Mouse (Mus musculus): ENCODE measurements around the gene Macrod2. TPM values are rescaled to one million over a fixed set of nuclear protein-coding genes. Genes with fewer than 3 reads are reported as not detected.

The Macrod2 gene
- polyA plus RNA-seq, 1 experiment from 2014 or later = 42.1 TPM

DNA sequence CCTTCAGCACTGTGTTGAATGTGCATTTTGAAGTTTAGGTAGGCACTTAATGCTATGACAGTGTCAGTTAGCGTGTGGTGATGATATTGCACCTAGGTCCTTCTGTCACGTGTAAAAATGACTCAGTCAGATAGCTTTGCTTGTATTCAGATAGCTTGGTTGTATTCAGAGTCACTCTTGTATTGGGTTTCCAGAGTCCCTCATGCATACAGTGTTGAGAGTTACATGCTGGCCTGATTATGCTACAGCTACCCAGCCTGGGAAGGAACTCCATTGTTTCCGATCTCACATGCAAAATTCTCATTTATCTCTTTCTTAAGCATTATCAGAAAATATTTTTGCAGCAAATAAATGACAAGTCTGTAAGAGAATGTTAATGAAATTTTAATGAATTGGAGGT lies 1187.3 kb downstream of the Macrod2 start:
- no peak for ATAC-seq (ENCODE audit: insufficient number of reproducible peaks, low FRiP score, low TSS enrichment, low read depth)
- 81% methylated on average over 3 of the region's 3 CpGs for WGBS
- no peak overlapping the region for H3K4me2 ChIP-seq (ENCODE audit: low read depth, severe bottlenecking)
- H3K4me1 ChIP-seq (ENCODE audit: control insufficient read depth, insufficient read depth, low read length) = peaks cover 18% of the 10 kb centered on the region; the same call in 1 of the 2 replicates
- no peaks in the 10 kb centered on the region for H3K9me3 ChIP-seq (ENCODE audit: control insufficient read depth, low read length)
- no peak for DNase-seq (ENCODE audit: low spot score)
- H3K27ac ChIP-seq (replicated peaks; ENCODE audit: low read depth, low read length) = no peak overlapping the region
- no peaks in the 10 kb centered on the region for H3K27me3 ChIP-seq (ENCODE audit: control insufficient read depth, insufficient read depth, low read length)
- H3K9ac ChIP-seq (ENCODE audit: low read length) = no peak overlapping the region
- no peaks in the 10 kb centered on the region for H3K36me3 ChIP-seq (ENCODE audit: control insufficient read depth, insufficient read depth, low read length)
- no peak overlapping the region for H3K4me3 ChIP-seq (ENCODE audit: low read depth, low read length)

DNA sequence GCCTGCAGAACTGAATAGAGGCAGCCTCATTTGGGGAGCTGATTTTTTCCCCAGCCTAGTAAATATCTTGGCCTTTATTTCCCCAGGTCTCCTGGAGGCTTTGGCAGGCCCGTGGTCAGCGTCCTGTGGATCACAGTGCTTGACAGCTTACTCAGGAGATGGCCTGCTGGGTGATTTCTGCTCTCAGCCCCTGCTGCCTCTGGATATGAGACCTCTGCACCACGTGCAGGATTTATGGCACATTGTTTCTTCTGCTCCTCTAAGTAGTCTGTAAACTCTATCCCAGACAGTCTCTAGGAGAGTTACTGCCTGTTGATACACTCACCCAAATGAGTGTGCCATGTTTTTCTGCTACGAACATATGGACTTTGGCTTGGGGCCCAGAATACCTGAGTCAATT lies 1187.8 kb downstream of the Macrod2 start:
- peak; percentile 79 for ATAC-seq (ENCODE audit: insufficient number of reproducible peaks, low FRiP score, low TSS enrichment, low read depth)

GRCm38 (mm10) chr2:141587290-141587689 lies 1192.2 kb downstream of the Macrod2 start:
- 80% methylated on average over 2 of the region's 2 CpGs for WGBS
- Histone ChIP-seq H3K4me1 (ENCODE audit: control insufficient read depth, insufficient read depth, low read length) (peaks cover 18% of the 10 kb centered on the region; the same call in 1 of the 2 replicates), H3K4me2 (ENCODE audit: low read depth, severe bottlenecking) (no peak overlapping the region), H3K9me3 (ENCODE audit: control insufficient read depth, low read length) (no peaks in the 10 kb centered on the region), H3K27me3 (ENCODE audit: control insufficient read depth, insufficient read depth, low read length) (no peaks in the 10 kb centered on the region), H3K4me3 (ENCODE audit: low read depth, low read length) (no peak overlapping the region), H3K27ac (replicated peaks; ENCODE audit: low read depth, low read length) (no peak overlapping the region), H3K36me3 (ENCODE audit: control insufficient read depth, insufficient read depth, low read length) (no peaks in the 10 kb centered on the region), H3K9ac (ENCODE audit: low read length) (no peak overlapping the region)
- DNase-seq (ENCODE audit: low spot score) (no peak), ATAC-seq (ENCODE audit: insufficient number of reproducible peaks, low FRiP score, low TSS enrichment, low read depth) (no peak)

More for the DNA sequence above, 1187.8 kb downstream of the Macrod2 start:
- Histone ChIP-seq H3K4me3 (ENCODE audit: low read depth, low read length) (no peak overlapping the region), H3K9ac (ENCODE audit: low read length) (no peak overlapping the region), H3K36me3 (ENCODE audit: control insufficient read depth, insufficient read depth, low read length) (no peaks in the 10 kb centered on the region), H3K9me3 (ENCODE audit: control insufficient read depth, low read length) (no peaks in the 10 kb centered on the region), H3K4me1 (ENCODE audit: control insufficient read depth, insufficient read depth, low read length) (peaks cover 18% of the 10 kb centered on the region; the same call in 1 of the 2 replicates), H3K27ac (replicated peaks; ENCODE audit: low read depth, low read length) (0 out of 2 replicates have a peak overlapping the region, but pooled peaks have one; percentile 5), H3K4me2 (ENCODE audit: low read depth, severe bottlenecking) (no peak overlapping the region), H3K27me3 (ENCODE audit: control insufficient read depth, insufficient read depth, low read length) (no peaks in the 10 kb centered on the region)
- DNase-seq (ENCODE audit: low spot score) = peak; percentile 58
- 10% methylated on average over 4 of the region's 4 CpGs for WGBS

DNA sequence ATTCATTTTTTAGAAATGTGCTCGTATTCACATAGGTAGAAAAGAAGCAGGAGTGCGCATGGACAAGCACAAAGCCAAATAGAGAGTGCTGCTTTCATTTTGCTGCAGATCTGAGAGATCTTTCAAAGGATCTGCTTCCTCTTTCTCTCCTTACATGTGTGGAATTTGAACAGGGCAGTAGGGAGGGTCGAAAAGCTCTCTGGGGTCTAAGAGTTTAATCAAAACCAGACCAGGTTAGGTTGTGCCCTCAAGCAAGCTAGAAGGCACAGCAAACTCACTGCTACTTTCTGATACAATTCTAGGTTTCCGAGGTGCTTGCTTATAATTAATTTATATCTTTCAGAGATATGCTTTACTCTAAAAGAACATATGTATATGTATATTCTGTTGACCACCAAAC lies 1196.2 kb downstream of the Macrod2 start:
- 18% methylated on average over 4 of the region's 4 CpGs for WGBS
- H3K9me3 ChIP-seq (ENCODE audit: control insufficient read depth, low read length) = no peaks in the 10 kb centered on the region
- H3K4me3 ChIP-seq (ENCODE audit: low read depth, low read length) = no peak overlapping the region
- H3K4me1 ChIP-seq (ENCODE audit: control insufficient read depth, insufficient read depth, low read length) = no peaks in the 10 kb centered on the region
- no peaks in the 10 kb centered on the region for H3K27me3 ChIP-seq (ENCODE audit: control insufficient read depth, insufficient read depth, low read length)
- DNase-seq (ENCODE audit: low spot score) = no peak
- H3K36me3 ChIP-seq (ENCODE audit: control insufficient read depth, insufficient read depth, low read length) = no peaks in the 10 kb centered on the region
- H3K27ac ChIP-seq (replicated peaks; ENCODE audit: low read depth, low read length) = no peak overlapping the region
- H3K4me2 ChIP-seq (ENCODE audit: low read depth, severe bottlenecking) = no peak overlapping the region
- H3K9ac ChIP-seq (ENCODE audit: low read length) = no peak overlapping the region
- ATAC-seq (ENCODE audit: insufficient number of reproducible peaks, low FRiP score, low TSS enrichment, low read depth) = peak; percentile 67; the same call in 1 of the 2 replicates

- Histone ChIP-seq H3K4me1 (ENCODE audit: control insufficient read depth, insufficient read depth, low read length) (no peaks in the 10 kb centered on the region), H3K9me3 (ENCODE audit: control insufficient read depth, low read length) (no peaks in the 10 kb centered on the region), H3K4me2 (ENCODE audit: low read depth, severe bottlenecking) (no peak overlapping the region), H3K4me3 (ENCODE audit: low read depth, low read length) (no peak overlapping the region), H3K9ac (ENCODE audit: low read length) (no peak overlapping the region), H3K27ac (replicated peaks; ENCODE audit: low read depth, low read length) (no peak overlapping the region), H3K27me3 (ENCODE audit: control insufficient read depth, insufficient read depth, low read length) (no peaks in the 10 kb centered on the region), H3K36me3 (ENCODE audit: control insufficient read depth, insufficient read depth, low read length) (no peaks in the 10 kb centered on the region)
- 70% methylated on average over 4 of the region's 4 CpGs for WGBS
- DNase-seq (ENCODE audit: low spot score) = no peak
- ATAC-seq (ENCODE audit: insufficient number of reproducible peaks, low FRiP score, low TSS enrichment, low read depth) = no peak
Observed at GRCm38 (mm10) chr2:141594811-141595210, 1199.7 kb downstream of the Macrod2 start.

DNA sequence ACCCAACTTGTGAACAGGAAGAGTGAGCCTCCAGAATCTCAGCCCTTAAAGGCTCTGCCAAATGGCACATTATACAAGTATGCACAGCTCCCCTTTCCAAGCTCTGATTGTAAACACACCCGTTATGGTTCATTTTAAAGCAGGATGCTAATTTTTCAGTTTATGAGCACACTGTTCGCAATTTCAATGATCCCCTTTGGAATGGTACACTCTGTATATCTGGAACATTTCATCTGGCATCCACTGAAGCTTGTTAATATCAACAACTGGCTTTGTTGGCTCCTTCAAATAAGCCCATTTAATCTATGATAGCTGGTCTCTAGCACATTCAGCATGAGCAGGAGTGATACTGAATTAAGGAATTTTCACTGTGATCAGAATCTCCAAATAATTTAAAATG lies 1222.6 kb downstream of the Macrod2 start:
- 67% methylated on average over 2 of the region's 2 CpGs for WGBS
- no peak overlapping the region for H3K4me3 ChIP-seq (ENCODE audit: low read depth, low read length)

GRCm38 (mm10) chr2:141618257-141618656 lies 1223.1 kb downstream of the Macrod2 start:
- Histone ChIP-seq H3K4me2 (ENCODE audit: low read depth, severe bottlenecking) (no peak overlapping the region), H3K27me3 (ENCODE audit: control insufficient read depth, insufficient read depth, low read length) (no peaks in the 10 kb centered on the region), H3K4me1 (ENCODE audit: control insufficient read depth, insufficient read depth, low read length) (no peaks in the 10 kb centered on the region), H3K9ac (ENCODE audit: low read length) (no peak overlapping the region), H3K36me3 (ENCODE audit: control insufficient read depth, insufficient read depth, low read length) (no peaks in the 10 kb centered on the region), H3K9me3 (ENCODE audit: control insufficient read depth, low read length) (no peaks in the 10 kb centered on the region), H3K4me3 (ENCODE audit: low read depth, low read length) (no peak overlapping the region), H3K27ac (replicated peaks; ENCODE audit: low read depth, low read length) (no peak overlapping the region)
- DNase-seq (ENCODE audit: low spot score) = no peak
- 78% methylated on average over 5 of the region's 5 CpGs for WGBS
- no peak for ATAC-seq (ENCODE audit: insufficient number of reproducible peaks, low FRiP score, low TSS enrichment, low read depth)

More for the DNA sequence above, 1222.6 kb downstream of the Macrod2 start:
- no peaks in the 10 kb centered on the region for H3K27me3 ChIP-seq (ENCODE audit: control insufficient read depth, insufficient read depth, low read length)
- DNase-seq (ENCODE audit: low spot score) (no peak), ATAC-seq (ENCODE audit: insufficient number of reproducible peaks, low FRiP score, low TSS enrichment, low read depth) (no peak)
- no peak overlapping the region for H3K9ac ChIP-seq (ENCODE audit: low read length)
- H3K36me3 ChIP-seq (ENCODE audit: control insufficient read depth, insufficient read depth, low read length) = no peaks in the 10 kb centered on the region
- H3K4me2 ChIP-seq (ENCODE audit: low read depth, severe bottlenecking) = no peak overlapping the region
- H3K9me3 ChIP-seq (ENCODE audit: control insufficient read depth, low read length) = no peaks in the 10 kb centered on the region
- no peaks in the 10 kb centered on the region for H3K4me1 ChIP-seq (ENCODE audit: control insufficient read depth, insufficient read depth, low read length)
- no peak overlapping the region for H3K27ac ChIP-seq (replicated peaks; ENCODE audit: low read depth, low read length)

DNA sequence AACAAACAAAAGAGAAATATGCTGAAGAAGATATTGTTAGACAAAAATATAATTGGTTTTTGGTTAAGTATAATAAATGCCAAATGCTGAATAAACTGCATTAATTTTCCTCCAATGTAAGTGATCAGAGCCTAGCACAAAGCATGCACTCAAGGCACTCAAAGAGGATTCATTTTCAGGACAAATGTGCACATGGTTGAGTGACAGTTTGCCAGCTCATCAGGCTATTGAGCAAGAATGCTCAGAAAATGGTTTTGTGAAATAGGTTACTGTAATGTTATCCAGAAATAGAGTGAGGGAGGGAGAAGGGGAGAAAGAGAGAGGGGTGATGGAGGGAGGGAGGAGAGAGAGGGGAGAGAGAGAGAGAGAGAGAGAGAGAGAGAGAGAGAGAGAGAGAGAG lies 1268.9 kb downstream of the Macrod2 start:
- no peak for ATAC-seq (ENCODE audit: insufficient number of reproducible peaks, low FRiP score, low TSS enrichment, low read depth)
- no peaks in the 10 kb centered on the region for H3K27me3 ChIP-seq (ENCODE audit: control insufficient read depth, insufficient read depth, low read length)
- no peaks in the 10 kb centered on the region for H3K9me3 ChIP-seq (ENCODE audit: control insufficient read depth, low read length)
- H3K4me1 ChIP-seq (ENCODE audit: control insufficient read depth, insufficient read depth, low read length) = no peaks in the 10 kb centered on the region
- no peak overlapping the region for H3K4me2 ChIP-seq (ENCODE audit: low read depth, severe bottlenecking)
- no peak overlapping the region for H3K27ac ChIP-seq (replicated peaks; ENCODE audit: low read depth, low read length)
- no peaks in the 10 kb centered on the region for H3K36me3 ChIP-seq (ENCODE audit: control insufficient read depth, insufficient read depth, low read length)
- DNase-seq (ENCODE audit: low spot score) = no peak
- H3K4me3 ChIP-seq (ENCODE audit: low read depth, low read length) = no peak overlapping the region
- H3K9ac ChIP-seq (ENCODE audit: low read length) = no peak overlapping the region

DNA sequence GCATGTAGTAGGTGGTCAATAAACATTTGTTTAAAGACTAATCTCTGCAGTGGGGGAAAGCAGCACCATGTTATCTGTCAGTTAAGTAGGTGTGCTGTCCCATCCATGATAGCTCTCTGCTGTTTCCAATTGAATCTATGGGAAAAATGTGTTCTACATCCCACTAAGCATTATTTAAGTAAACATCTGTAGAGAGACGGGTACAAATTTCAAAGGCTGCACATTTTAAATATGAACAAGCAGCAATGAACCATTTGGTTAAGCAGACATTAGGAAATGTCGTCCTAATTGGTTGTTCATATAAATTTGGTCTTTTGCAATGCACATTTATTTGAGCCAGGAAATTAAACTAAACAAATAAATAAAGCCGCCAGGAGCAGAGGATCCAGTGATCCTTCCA lies 1277.7 kb downstream of the Macrod2 start:
- Histone ChIP-seq H3K27ac (replicated peaks; ENCODE audit: low read depth, low read length) (no peak overlapping the region), H3K9ac (ENCODE audit: low read length) (no peak overlapping the region), H3K4me1 (ENCODE audit: control insufficient read depth, insufficient read depth, low read length) (no peaks in the 10 kb centered on the region), H3K4me2 (ENCODE audit: low read depth, severe bottlenecking) (no peak overlapping the region), H3K4me3 (ENCODE audit: low read depth, low read length) (no peak overlapping the region), H3K36me3 (ENCODE audit: control insufficient read depth, insufficient read depth, low read length) (no peaks in the 10 kb centered on the region), H3K9me3 (ENCODE audit: control insufficient read depth, low read length) (no peaks in the 10 kb centered on the region), H3K27me3 (ENCODE audit: control insufficient read depth, insufficient read depth, low read length) (no peaks in the 10 kb centered on the region)
- 87% methylated on average over 3 of the region's 3 CpGs for WGBS
- ATAC-seq (ENCODE audit: insufficient number of reproducible peaks, low FRiP score, low TSS enrichment, low read depth) = no peak
- DNase-seq (ENCODE audit: low spot score) = no peak
